ENCODE assay signal across 9 mouse cellular contexts in genomic region chr11:118043293-118043907, GRCm38 (mm10). TPM values are rescaled to one million over a fixed set of nuclear protein-coding genes. Genes with fewer than 3 reads are reported as not detected.
DNase-seq lines count a peak whose midpoint lies in the region; ATAC-seq and TF ChIP-seq lines count a peak whose summit lies in the region.
"Had no signal": no experiment of that assay in that cellular context is flagged by ENCODE, and none has a peak within 500 bp of the region (broad histone marks: within the 10 kb centered on the region; RNA-seq: fewer than 3 reads in every experiment).

No protein-coding gene starts in this region.

- WGBS in forebrain, embryonic 16.5 days: 41% methylated on average over 14 of the region's 14 CpGs
- 39% methylated on average over 14 of the region's 14 CpGs for WGBS in hindbrain, postnatal 0 days

- H3K4me1 ChIP-seq in E14TG2a.4 (replicated peaks; ENCODE audit: low read depth, low read length): peaks cover 54% of the 10 kb centered on the region
- peaks cover 7% of the 10 kb centered on the region for H3K4me1 ChIP-seq in forebrain, embryonic 16.5 days (replicated peaks; ENCODE audit: control insufficient read depth, insufficient read depth, low read length)
- H3K4me1 ChIP-seq in hindbrain, postnatal 0 days (ENCODE audit: insufficient read depth, low read length): no peaks in the 10 kb centered on the region
- H3K4me1 ChIP-seq: stomach, embryonic 15.5 days had no signal

- H3K4me3 ChIP-seq in E14TG2a.4 (replicated peaks; ENCODE audit: low read length): peak overlapping the region; percentile 47
- no peak overlapping the region for H3K4me3 ChIP-seq in forebrain, embryonic 16.5 days (replicated peaks; ENCODE audit: low read length)
- H3K4me3 ChIP-seq in hindbrain, postnatal 0 days (ENCODE audit: low read length): no peak overlapping the region
- H3K4me3 ChIP-seq: limb, embryonic 13.5 days; stomach, embryonic 15.5 days had no signal

- no peak overlapping the region for H3K9ac ChIP-seq in forebrain, embryonic 16.5 days (replicated peaks; ENCODE audit: low read depth, low read length)
- H3K9ac ChIP-seq in hindbrain, postnatal 0 days (replicated peaks; ENCODE audit: low read length): no peak overlapping the region
- H3K9ac ChIP-seq: limb, embryonic 13.5 days; stomach, embryonic 15.5 days had no signal

- peak; percentile 80 for DNase-seq in MN1 (ENCODE audit: low spot score)
- peak; percentile 82 for DNase-seq in hindbrain, postnatal 0 days (ENCODE audit: low spot score)
- peak; percentile 63 for DNase-seq in left cerebral cortex, adult 11 months (ENCODE audit: low spot score)
- peak; percentile 8 for DNase-seq in ovary, postnatal 10 days (ENCODE audit: low spot score)

- no peaks in the 10 kb centered on the region for H3K27me3 ChIP-seq in E14TG2a.4 (ENCODE audit: insufficient read depth, low read length)
- H3K27me3 ChIP-seq in forebrain, embryonic 16.5 days (replicated peaks; ENCODE audit: control insufficient read depth, insufficient read depth, low read length): no peaks in the 10 kb centered on the region
- no peaks in the 10 kb centered on the region for H3K27me3 ChIP-seq in hindbrain, postnatal 0 days (ENCODE audit: insufficient read depth, low read length)
- H3K27me3 ChIP-seq: limb, embryonic 13.5 days; stomach, embryonic 15.5 days had no signal

- H3K9me3 ChIP-seq in E14TG2a.4 (ENCODE audit: low read length): peaks cover 17% of the 10 kb centered on the region
- H3K9me3 ChIP-seq in forebrain, embryonic 16.5 days (ENCODE audit: control insufficient read depth, low read length): no peaks in the 10 kb centered on the region
- H3K9me3 ChIP-seq in hindbrain, postnatal 0 days (ENCODE audit: low read length): no peaks in the 10 kb centered on the region
- H3K9me3 ChIP-seq: limb, embryonic 13.5 days; stomach, embryonic 15.5 days had no signal

- peak; percentile 74; the same call in 1 of the 2 replicates for ATAC-seq in forebrain, embryonic 16.5 days
- peak; percentile 52 for ATAC-seq in hindbrain, postnatal 0 days
- ATAC-seq in erythroid progenitor cell, adult 5-6 weeks (replicated peaks; ENCODE audit: low FRiP score, poor library complexity, severe bottlenecking): no peak

- H3K27ac ChIP-seq in forebrain, embryonic 16.5 days (ENCODE audit: low read length): no peak overlapping the region
- no peak overlapping the region for H3K27ac ChIP-seq in hindbrain, postnatal 0 days
- H3K27ac ChIP-seq: limb, embryonic 13.5 days; stomach, embryonic 15.5 days had no signal

- H3K36me3 ChIP-seq in E14TG2a.4 (ENCODE audit: insufficient read depth, low read length): no peaks in the 10 kb centered on the region; the same call in 1 of the 2 replicates
- no peaks in the 10 kb centered on the region for H3K36me3 ChIP-seq in forebrain, embryonic 16.5 days (ENCODE audit: control insufficient read depth, insufficient read depth)
- no peaks in the 10 kb centered on the region for H3K36me3 ChIP-seq in hindbrain, postnatal 0 days (ENCODE audit: insufficient read depth, low read length)
- H3K36me3 ChIP-seq: limb, embryonic 13.5 days; stomach, embryonic 15.5 days had no signal

- H3K4me2 ChIP-seq in forebrain, embryonic 16.5 days (ENCODE audit: low read length): no peak overlapping the region
- H3K4me2 ChIP-seq in hindbrain, postnatal 0 days (ENCODE audit: low read depth, low read length): no peak overlapping the region
- H3K4me2 ChIP-seq: limb, embryonic 13.5 days; stomach, embryonic 15.5 days had no signal

- TF ChIP-seq CTCF in E14TG2a.4 (conservative IDR thresholded peaks at IDR 0.05; ENCODE audit: low read length): no peak
- TF ChIP-seq CTCF in hindbrain, postnatal 0 days (IDR thresholded peaks at IDR 0.05; ENCODE audit: low read depth): peak; percentile 51

RNA-seq across cellular contexts. Expression of gene Pgs1, which starts 57.3 kb away (rescaled TPM):
- 56.9 and 58.1 TPM in 2 replicates for polyA plus RNA-seq in forebrain, embryonic 16.5 days (2015; fragmentation: Nextera tagmentation; extraction: Ambion mirVana)
- total RNA-seq in hindbrain, postnatal 0 days (2014; rRNA removed): 72.7 and 85.0 TPM in 2 replicates
- polyA plus RNA-seq in hindbrain, postnatal 0 days (2015; fragmentation: Nextera tagmentation; extraction: Ambion mirVana): 57.2 and 58.3 TPM in 2 replicates
- 10.1 and 13.3 TPM in 2 replicates for total RNA-seq in erythroid progenitor cell, adult 5-6 weeks (2015; ENCODE audit: low replicate concordance)
- 5.1 and 22.5 TPM in 2 replicates for total RNA-seq in erythroid progenitor cell, adult 5-6 weeks (2017; ENCODE audit: low replicate concordance)

Comparison
In these comparisons a context has a peak if more than half of its experiments do, and no peak if none do; other contexts are left out.
1. DNase-seq: peak in every context shown above with its lines; median percentile 82 in hindbrain, postnatal 0 days; 80 in MN1; 63 in left cerebral cortex, adult 11 months; 8 in ovary, postnatal 10 days.